Mouse (Mus musculus) left cerebral cortex, adult 2 months (tissue): ENCODE data around the gene 4933415A04Rik. TPM values are rescaled to one million over a fixed set of nuclear protein-coding genes. Genes with fewer than 3 reads are reported as not detected.

Experiments used
- DNase-seq, 2 experiments: peaks; one replicate each; pipeline ENCODE4 v3.0.0; 2021 to 2022; ENCODE audit warnings: low spot score in 2 of 2, mixed read lengths in 1 of 2; ENCODE audit errors: extremely low spot score in 1 of 2
- H3K27ac ChIP-seq: fragments of 200-600 bp; 2 replicates; pipeline ENCODE4 v1.8.1; 2022
- H3K4me3 ChIP-seq: fragments of 200-600 bp; 2 replicates; pipeline ENCODE4 v1.8.1; 2022
- CTCF ChIP-seq: fragments of 200-600 bp; IDR thresholded peaks from 2 replicates; pipeline ENCODE4 v1.8.1; 2022; ENCODE audit warnings: antibody characterized with exemption, mild to moderate bottlenecking, moderate library complexity
- intact Hi-C: fragments of 180-260 bp; cut with DNase I; formaldehyde crosslinking; loops from one replicate; pipeline ENCODE4 v1.15.1; 2025
- long read RNA-seq, 2 experiments: library from polyadenylated mRNA; stranded (forward); transcript quantifications; one replicate each; pipeline ENCODE4 v2.0.0; 2021; ENCODE audit warnings: borderline mapping rate in 2 of 2
- total RNA-seq, 2 experiments: library from RNA; stranded (reverse); gene quantifications; 2 replicates each; pipeline ENCODE4 v1.2.3; 2021

4933415A04Rik gene
- total RNA-seq: under 1 TPM; 0.61 to 0.77 TPM
- long read RNA-seq, experiment 1: 0 reads
- long read RNA-seq, experiment 2: 0 reads

DNA sequence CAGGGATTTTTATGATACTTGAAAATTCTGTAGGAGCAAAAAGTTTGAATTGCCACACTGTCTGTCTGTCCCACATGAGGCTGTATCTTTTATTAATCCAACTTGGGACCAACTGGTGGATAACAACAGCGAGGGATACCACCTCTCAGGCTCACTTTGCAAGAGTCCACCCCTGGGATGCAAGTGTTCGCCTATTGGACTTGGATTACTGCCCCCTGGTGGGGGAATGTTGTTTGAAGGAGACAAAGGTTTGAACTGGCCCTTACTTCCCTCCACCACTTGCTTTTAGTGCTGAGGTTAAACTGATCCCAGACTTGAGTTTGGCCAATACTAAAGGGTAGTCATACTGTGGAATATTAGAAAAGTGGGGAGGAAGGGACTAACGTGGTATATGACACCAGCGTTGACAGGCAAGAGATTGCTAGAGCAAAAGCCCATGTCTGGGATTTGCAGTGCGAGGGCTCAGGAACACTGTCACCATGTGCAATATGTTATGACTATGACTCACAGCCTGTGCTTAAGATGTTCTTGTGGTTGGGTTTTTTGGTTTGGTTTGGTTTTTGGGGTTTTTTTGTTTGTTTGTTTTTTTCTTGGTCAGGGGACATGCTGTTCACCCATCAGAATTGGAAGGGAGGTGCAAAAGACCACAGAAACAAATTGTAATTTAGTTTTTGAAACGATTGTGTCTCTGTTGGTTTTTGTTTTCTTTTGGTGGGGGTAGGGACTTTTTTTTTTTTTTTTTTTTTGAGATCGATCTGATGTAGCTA lies at the start of gene 4933415A04Rik:
Gene 4933415A04Rik (plus strand): TSS at position 717 of the 767 bp plus-strand sequence.
- TF ChIP-seq CTCF: peak; percentile 70
- peak; percentile 56 to 68 for DNase-seq
- intact Hi-C loops: loop anchor here (1.0 to 5.0 kb wide), 2 partner anchors 59 to 92 kb away; partner anchors contain the start of gene Ccnjl

DNA sequence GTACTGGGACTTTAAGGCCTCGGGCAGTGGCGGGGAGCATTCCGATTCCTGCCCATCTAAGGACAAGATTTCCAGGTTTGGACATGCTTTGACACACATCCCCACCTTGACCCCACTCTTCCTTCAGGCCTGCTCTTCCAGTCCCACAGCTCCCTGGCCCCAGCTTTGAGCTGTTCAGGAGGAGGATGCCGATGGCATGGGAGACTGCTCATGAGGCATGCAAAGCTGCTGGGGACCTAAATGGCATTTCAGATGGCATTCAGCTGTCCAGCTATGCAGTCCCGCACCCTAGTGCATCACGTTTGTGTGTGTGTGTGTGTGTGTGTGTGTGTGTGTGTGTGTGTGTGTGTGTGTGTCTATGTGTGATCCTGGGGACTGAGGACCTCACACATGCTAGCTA lies 49.8 kb upstream of the 4933415A04Rik start:
- intact Hi-C loops: no loop called here
- DNase-seq: no peak
- Histone ChIP-seq H3K4me3 (no peak overlapping the region), H3K27ac (no peak overlapping the region)
- TF ChIP-seq CTCF: no peak

More for the DNA sequence above, at the start of gene 4933415A04Rik:
- H3K4me3 ChIP-seq: no peak within 1 kb of the TSS
- no peak within 1 kb of the TSS for H3K27ac ChIP-seq

GRCm38 (mm10) chr11:43539863-43540262 lies 47.0 kb upstream of the 4933415A04Rik start:
- intact Hi-C loops: no loop called here
- H3K27ac ChIP-seq: no peak overlapping the region
- no peak overlapping the region for H3K4me3 ChIP-seq

GRCm38 (mm10) chr11:43543711-43544466 lies 43.0 kb upstream of the 4933415A04Rik start:
- DNase-seq: no peak
- Histone ChIP-seq H3K4me3 (no peak overlapping the region), H3K27ac (no peak overlapping the region)
- TF ChIP-seq CTCF: no peak
- intact Hi-C loops: no loop called here

More at GRCm38 (mm10) chr11:43539863-43540262, 47.0 kb upstream of the 4933415A04Rik start:
- no peak for TF ChIP-seq CTCF
- DNase-seq: no peak

DNA sequence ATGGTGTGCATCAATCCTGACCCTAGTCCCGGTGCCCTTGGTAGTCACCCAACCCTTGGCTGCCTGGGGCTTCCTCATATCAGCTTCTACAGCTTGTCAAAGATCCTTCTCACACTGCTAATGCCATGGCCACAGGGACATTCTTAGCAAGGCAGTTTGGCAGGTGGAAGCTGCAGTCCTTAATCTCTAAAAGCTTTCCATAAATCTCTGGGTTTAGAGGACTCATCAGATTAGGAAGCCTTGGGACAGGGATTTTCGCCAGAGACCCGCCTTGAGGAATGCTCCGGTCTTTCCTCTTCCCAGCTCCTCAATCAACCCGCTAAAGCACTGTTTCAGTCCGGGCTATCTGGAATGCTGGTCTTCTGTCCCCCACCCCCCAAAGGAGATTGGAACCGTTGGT lies 42.0 kb upstream of the 4933415A04Rik start:
- DNase-seq: no peak
- intact Hi-C loops: no loop called here
- no peak overlapping the region for H3K27ac ChIP-seq
- H3K4me3 ChIP-seq: no peak overlapping the region
- TF ChIP-seq CTCF: no peak

GRCm38 (mm10) chr11:43545873-43546475 lies 40.9 kb upstream of the 4933415A04Rik start:
- H3K27ac ChIP-seq: no peak overlapping the region
- DNase-seq: no peak
- TF ChIP-seq CTCF: no peak
- no peak overlapping the region for H3K4me3 ChIP-seq
- intact Hi-C loops: no loop called here

DNA sequence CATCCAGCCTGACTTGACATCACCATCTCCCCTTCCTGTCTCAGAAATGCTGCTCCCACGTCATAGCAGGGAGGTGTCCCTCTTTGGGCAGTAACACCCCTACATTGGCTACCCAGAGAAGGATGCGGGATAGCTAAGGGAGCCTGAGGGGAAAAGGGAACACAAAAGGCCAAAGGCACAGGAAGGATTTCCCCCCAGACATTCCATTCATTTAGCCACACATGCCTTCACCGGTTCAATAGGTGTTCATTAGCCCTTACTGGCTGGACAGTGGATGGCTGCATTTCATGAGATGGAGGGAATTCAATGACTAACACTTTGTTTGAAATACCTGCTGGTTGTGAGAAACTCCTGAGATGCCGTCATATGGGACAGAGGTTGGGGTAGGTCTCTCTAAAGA lies 40.2 kb upstream of the 4933415A04Rik start:
- no peak overlapping the region for H3K27ac ChIP-seq
- DNase-seq: no peak
- intact Hi-C loops: no loop called here
- H3K4me3 ChIP-seq: no peak overlapping the region
- no peak for TF ChIP-seq CTCF

GRCm38 (mm10) chr11:43548148-43548547 lies 38.7 kb upstream of the 4933415A04Rik start:
- TF ChIP-seq CTCF: no peak
- intact Hi-C loops: no loop called here
- Histone ChIP-seq H3K27ac (no peak overlapping the region), H3K4me3 (no peak overlapping the region)
- DNase-seq: peak; percentile 31 to 61

GRCm38 (mm10) chr11:43548657-43549435 lies 38.0 kb upstream of the 4933415A04Rik start:
- Histone ChIP-seq H3K4me3 (no peak overlapping the region), H3K27ac (no peak overlapping the region)
- DNase-seq: no peak
- intact Hi-C loops: no loop called here
- TF ChIP-seq CTCF: no peak

GRCm38 (mm10) chr11:43549701-43550100 lies 37.1 kb upstream of the 4933415A04Rik start:
- Histone ChIP-seq H3K27ac (no peak overlapping the region), H3K4me3 (no peak overlapping the region)
- DNase-seq: peak; percentile 17 to 24
- TF ChIP-seq CTCF: no peak
- intact Hi-C loops: no loop called here

- H3K4me3 ChIP-seq: no peak overlapping the region
- intact Hi-C loops: no loop called here
- H3K27ac ChIP-seq: no peak overlapping the region
- DNase-seq: no peak
- TF ChIP-seq CTCF: no peak
Measured at GRCm38 (mm10) chr11:43551756-43552155, 35.1 kb upstream of the 4933415A04Rik start.
